ENCODE assay signal across 12 mouse cellular contexts in genomic region chr7:30669229-30669628, GRCm38 (mm10). TPM values are rescaled to one million over a fixed set of nuclear protein-coding genes. Genes with fewer than 3 reads are reported as not detected.
DNase-seq lines count a peak whose midpoint lies in the region; ATAC-seq and TF ChIP-seq lines count a peak whose summit lies in the region.
"Had no signal": no experiment of that assay in that cellular context is flagged by ENCODE, and none has a peak within 500 bp of the region (broad histone marks: within the 10 kb centered on the region; RNA-seq: fewer than 3 reads in every experiment).

No protein-coding gene starts in this region.

- no peak for DNase-seq in lung, adult 2 months
- no peak for DNase-seq in lung, postnatal 4 days
- DNase-seq in ES-E14 (ENCODE audit: low read depth, low spot score): peak; percentile 71
- DNase-seq in c-Kit-positive CD71-negative TER-119-negative erythroid progenitor cells, embryonic 14.5 days (ENCODE audit: low read depth): peak; percentile 47
- DNase-seq in kidney, postnatal 10 days: no peak
- DNase-seq in heart, adult 18-20 months: no peak
- no peak for DNase-seq in adrenal gland, adult 2 months

- no peaks in the 10 kb centered on the region for H3K36me3 ChIP-seq in ES-E14 (ENCODE audit: control insufficient read depth, insufficient read depth, low read length, poor library complexity, severe bottlenecking)
- H3K36me3 ChIP-seq: neural tube, embryonic 13.5 days; stomach, embryonic 15.5 days had no signal

- no peak for TF ChIP-seq POLR2A in lung, adult 2 months (IDR thresholded peaks at IDR 0.05; ENCODE audit: borderline replicate concordance, extremely low read depth, low read depth, low read length)

- in situ Hi-C loops in ES-E14 (cut with MboI; ENCODE audit: low sequenced_read_pairs in 2 of 2, unreplicated experiment in 2 of 2): no loop called here

- no peaks in the 10 kb centered on the region for H3K9me3 ChIP-seq in ES-E14 (ENCODE audit: control insufficient read depth, insufficient read depth, low read depth, low read length)
- H3K9me3 ChIP-seq: neural tube, embryonic 13.5 days; stomach, embryonic 15.5 days had no signal

- H3K4me3 ChIP-seq in lung, adult 2 months (replicated peaks; ENCODE audit: extremely low read depth, low read depth, low read length): no peak overlapping the region
- H3K4me3 ChIP-seq in ES-E14 (ENCODE audit: insufficient read depth in 1 of 2, low read depth in 1 of 2, low read length in 2 of 2, poor library complexity in 1 of 2, severe bottlenecking in 1 of 2): no peak overlapping the region
- H3K4me3 ChIP-seq: neural tube, embryonic 13.5 days; stomach, embryonic 15.5 days had no signal

- 0 out of 2 replicates have a peak, but pooled peaks have one; percentile 15 for TF ChIP-seq CTCF in lung, adult 2 months (IDR thresholded peaks at IDR 0.05; ENCODE audit: insufficient read depth, low read length)

- H3K4me1 ChIP-seq in lung, adult 2 months (ENCODE audit: control insufficient read depth, insufficient read depth, low read length): no peaks in the 10 kb centered on the region; the same call in 1 of the 2 replicates
- peaks cover 0 to 3% of the 10 kb centered on the region in 2 experiments; a peak in 1 of 4 replicates for H3K4me1 ChIP-seq in ES-E14 (ENCODE audit: control insufficient read depth in 2 of 2, insufficient read depth in 2 of 2, low read length in 2 of 2, poor library complexity in 1 of 2)

- peak; percentile 55 for ATAC-seq in megakaryocyte-erythroid progenitor cell, adult 5-6 weeks (replicated peaks; ENCODE audit: low FRiP score, low TSS enrichment, poor library complexity, severe bottlenecking)

- no peak overlapping the region for H3K27ac ChIP-seq in ES-E14 (ENCODE audit: insufficient read depth, low read depth, low read length, poor library complexity, severe bottlenecking)
- H3K27ac ChIP-seq: neural tube, embryonic 13.5 days; stomach, embryonic 15.5 days had no signal

- H3K9ac ChIP-seq in ES-E14 (ENCODE audit: insufficient read depth, low read depth, low read length, poor library complexity, severe bottlenecking): no peak overlapping the region
- H3K9ac ChIP-seq: neural tube, embryonic 13.5 days; stomach, embryonic 15.5 days had no signal

- 33% methylated on average over 3 of the region's 3 CpGs for WGBS in lung, adult 2 months

TF ChIP-seq in ES-E14, 5 proteins besides CTCF, POLR2A, EP300 and RAD21:
- TF ChIP-seq HCFC1 (IDR thresholded peaks at IDR 0.05; ENCODE audit: borderline replicate concordance, insufficient read depth, low read length) (no peak), CHD2 (IDR thresholded peaks at IDR 0.05; ENCODE audit: low read depth, low read length) (no peak), ZNF384 (IDR thresholded peaks at IDR 0.05; ENCODE audit: low read depth, low read length) (peak; percentile 60; the same call in 1 of the 2 replicates), MAFK (IDR thresholded peaks at IDR 0.05; ENCODE audit: insufficient read depth, low read depth, low read length) (no peak), ZC3H11A (IDR thresholded peaks at IDR 0.05; ENCODE audit: borderline replicate concordance, low read depth, low read length) (no peak)

RNA-seq across cellular contexts. Expression of gene Pmis2, which starts 2.2 kb away (rescaled TPM):
- polyA plus RNA-seq in lung, adult 2 months (2012; rRNA removed): not detected in 2 replicates
- total RNA-seq in ES-E14 (2012; rRNA removed): 0.36 and 0.37 TPM in 2 replicates
- total RNA-seq in megakaryocyte-erythroid progenitor cell, adult 5-6 weeks (2014; fragmentation: Nextera tagmentation): not detected in 2 replicates
- not detected in 2 replicates for total RNA-seq in megakaryocyte-erythroid progenitor cell, adult 5-6 weeks (2017)
- total RNA-seq in heart, adult 18-20 months (2021): under 1 TPM; 0.40 to 0.67 TPM
- total RNA-seq in adrenal gland, adult 2 months (2021): not detected
- polyA plus RNA-seq in adrenal gland, adult 2 months (2012; rRNA removed): not detected in 2 replicates
- polyA plus RNA-seq: heart, embryonic 16.5 days; limb, embryonic 11.5 days; neural tube, embryonic 13.5 days; stomach, embryonic 15.5 days had no signal

RNA-seq across cellular contexts. Expression of gene Haus5, which starts 4.4 kb away (rescaled TPM):
- polyA plus RNA-seq in lung, adult 2 months (2012; rRNA removed): 9.9 and 13.0 TPM in 2 replicates
- 25.1 and 41.4 TPM in 2 replicates for total RNA-seq in ES-E14 (2012; rRNA removed)
- 32.4 and 43.6 TPM in 2 replicates for total RNA-seq in megakaryocyte-erythroid progenitor cell, adult 5-6 weeks (2014; fragmentation: Nextera tagmentation)
- 17.4 and 24.7 TPM in 2 replicates for total RNA-seq in megakaryocyte-erythroid progenitor cell, adult 5-6 weeks (2017)
- total RNA-seq in heart, adult 18-20 months (2021): 1 to 10 TPM; 4.4 to 6.2 TPM
- total RNA-seq in adrenal gland, adult 2 months (2021): 10 to 100 TPM in 1 of 2 experiments, 1 to 10 TPM in 1; 6.2 to 10.7 TPM
- polyA plus RNA-seq in adrenal gland, adult 2 months (2012; rRNA removed): 6.3 and 6.9 TPM in 2 replicates

RNA-seq across cellular contexts. Expression of gene Rbm42, which starts 19.1 kb away (rescaled TPM):
- polyA plus RNA-seq in lung, adult 2 months (2012; rRNA removed): 78.0 and 79.7 TPM in 2 replicates
- 66.5 and 86.0 TPM in 2 replicates for total RNA-seq in ES-E14 (2012; rRNA removed)
- total RNA-seq in megakaryocyte-erythroid progenitor cell, adult 5-6 weeks (2014; fragmentation: Nextera tagmentation): 48.3 and 48.6 TPM in 2 replicates
- total RNA-seq in megakaryocyte-erythroid progenitor cell, adult 5-6 weeks (2017): 29.1 and 53.0 TPM in 2 replicates
- 10 to 100 TPM; 46.0 to 49.1 TPM for total RNA-seq in heart, adult 18-20 months (2021)
- total RNA-seq in adrenal gland, adult 2 months (2021): 10 to 100 TPM; 78.0 to 81.9 TPM
- 125 and 139 TPM in 2 replicates for polyA plus RNA-seq in adrenal gland, adult 2 months (2012; rRNA removed)

RNA-seq across cellular contexts. Expression of gene 2200002J24Rik, which starts 29.5 kb away (rescaled TPM):
- not detected in 2 replicates for polyA plus RNA-seq in lung, adult 2 months (2012; rRNA removed)
- total RNA-seq in ES-E14 (2012; rRNA removed): 1.1 and 2.4 TPM in 2 replicates
- total RNA-seq in megakaryocyte-erythroid progenitor cell, adult 5-6 weeks (2014; fragmentation: Nextera tagmentation): not detected in 2 replicates
- not detected in 2 replicates for total RNA-seq in megakaryocyte-erythroid progenitor cell, adult 5-6 weeks (2017)
- not detected for total RNA-seq in heart, adult 18-20 months (2021)
- total RNA-seq in adrenal gland, adult 2 months (2021): 1 to 10 TPM; 3.5 to 5.7 TPM
- 12.5 and 12.7 TPM in 2 replicates for polyA plus RNA-seq in adrenal gland, adult 2 months (2012; rRNA removed)
- polyA plus RNA-seq: limb, embryonic 11.5 days; neural tube, embryonic 13.5 days had no signal

RNA-seq across cellular contexts. Expression of gene Etv2, which starts 33.6 kb away (rescaled TPM):
- polyA plus RNA-seq in lung, adult 2 months (2012; rRNA removed): not detected in 2 replicates
- total RNA-seq in ES-E14 (2012; rRNA removed): 1.5 and 2.1 TPM in 2 replicates
- not detected in 2 replicates for total RNA-seq in megakaryocyte-erythroid progenitor cell, adult 5-6 weeks (2014; fragmentation: Nextera tagmentation)
- not detected in 2 replicates for total RNA-seq in megakaryocyte-erythroid progenitor cell, adult 5-6 weeks (2017)
- not detected for total RNA-seq in heart, adult 18-20 months (2021)
- not detected for total RNA-seq in adrenal gland, adult 2 months (2021)
- not detected in 2 replicates for polyA plus RNA-seq in adrenal gland, adult 2 months (2012; rRNA removed)
- polyA plus RNA-seq: heart, embryonic 16.5 days; neural tube, embryonic 13.5 days; stomach, embryonic 15.5 days had no signal

Comparison
In these comparisons a context has a peak if more than half of its experiments do, and no peak if none do; other contexts are left out.
1. DNase-seq: peak in ES-E14 (single experiment) and c-Kit-positive CD71-negative TER-119-negative erythroid progenitor cells, embryonic 14.5 days (single experiment); none in lung, adult 2 months (single experiment), lung, postnatal 4 days (0 of 2), kidney, postnatal 10 days (single experiment), heart, adult 18-20 months (0 of 2) and adrenal gland, adult 2 months (single experiment).